Mouse (Mus musculus): Measurements from ENCODE around the gene AI661453. TPM values are rescaled to one million over a fixed set of nuclear protein-coding genes. Genes with fewer than 3 reads are reported as not detected.
"Not testable (repeated sequence)": the region's sequence is repeated elsewhere in the genome, so short reads cannot be mapped to it uniquely, and the experiment has no call there.

Gene AI661453
- 1 to 10 TPM in 2 of 4 experiments, under 1 TPM in 2; 0.83 to 1.2 (median 0.99) TPM for total RNA-seq (2022)

DNA sequence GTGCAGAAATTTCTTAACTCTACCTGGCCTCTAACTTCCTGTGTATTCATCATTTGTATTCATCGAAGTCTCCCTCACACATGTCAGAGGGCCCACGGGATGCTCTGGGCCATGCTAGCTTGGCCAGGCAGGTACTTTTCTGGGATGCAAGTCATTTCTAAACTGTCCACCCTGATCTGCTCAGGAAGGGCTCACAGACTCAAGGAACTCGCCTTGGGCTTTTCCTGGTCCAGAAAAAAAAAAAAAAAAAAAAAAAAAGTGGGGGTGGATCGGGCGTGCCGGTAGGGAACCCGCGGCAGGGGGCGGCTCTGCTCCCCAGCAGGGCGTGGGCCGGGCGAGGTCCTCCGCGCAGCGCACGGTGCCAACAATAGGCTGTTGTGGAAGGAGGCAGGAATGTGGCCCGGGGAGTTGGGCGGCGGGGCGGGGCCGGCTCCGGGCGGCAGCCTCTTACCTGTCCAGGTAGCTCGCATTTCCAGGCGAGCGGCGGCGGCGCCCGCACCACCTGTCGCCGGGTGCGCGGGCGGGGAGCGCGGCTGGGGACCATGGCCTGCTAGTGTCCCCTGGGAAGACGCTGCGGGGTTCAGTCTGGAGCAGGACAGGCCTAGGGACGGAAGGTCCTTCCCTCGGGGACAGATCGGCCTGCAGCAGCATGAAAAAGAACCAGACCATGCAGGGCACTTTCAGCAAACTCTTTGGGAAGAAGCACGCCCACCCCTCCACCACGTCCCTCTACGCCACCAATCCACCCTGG lies at the start of gene AI661453:
AI661453 (plus strand) TSS at position 460 of the 751 bp plus-strand sequence.
- no peak for DNase-seq

DNA sequence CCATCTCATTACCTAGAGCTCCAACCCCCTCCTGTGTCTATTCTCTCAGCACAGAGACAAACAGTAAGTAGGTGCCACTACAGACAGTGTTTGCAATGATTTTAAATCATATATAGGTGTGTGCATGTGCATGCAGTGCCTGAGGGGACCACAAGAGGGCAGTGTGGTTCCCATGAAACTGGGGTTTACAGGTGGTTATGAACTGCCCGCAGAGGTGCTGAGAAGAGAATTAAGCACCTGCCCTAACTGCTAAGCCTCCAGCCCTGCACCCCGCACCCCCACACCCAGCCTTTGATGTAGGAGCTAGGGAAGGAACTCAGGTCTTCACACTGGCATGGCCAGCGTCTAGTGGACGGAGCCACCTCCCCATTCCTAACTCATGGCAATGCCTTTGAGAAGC lies 49.8 kb upstream of the AI661453 start:
- DNase-seq: no peak

DNA sequence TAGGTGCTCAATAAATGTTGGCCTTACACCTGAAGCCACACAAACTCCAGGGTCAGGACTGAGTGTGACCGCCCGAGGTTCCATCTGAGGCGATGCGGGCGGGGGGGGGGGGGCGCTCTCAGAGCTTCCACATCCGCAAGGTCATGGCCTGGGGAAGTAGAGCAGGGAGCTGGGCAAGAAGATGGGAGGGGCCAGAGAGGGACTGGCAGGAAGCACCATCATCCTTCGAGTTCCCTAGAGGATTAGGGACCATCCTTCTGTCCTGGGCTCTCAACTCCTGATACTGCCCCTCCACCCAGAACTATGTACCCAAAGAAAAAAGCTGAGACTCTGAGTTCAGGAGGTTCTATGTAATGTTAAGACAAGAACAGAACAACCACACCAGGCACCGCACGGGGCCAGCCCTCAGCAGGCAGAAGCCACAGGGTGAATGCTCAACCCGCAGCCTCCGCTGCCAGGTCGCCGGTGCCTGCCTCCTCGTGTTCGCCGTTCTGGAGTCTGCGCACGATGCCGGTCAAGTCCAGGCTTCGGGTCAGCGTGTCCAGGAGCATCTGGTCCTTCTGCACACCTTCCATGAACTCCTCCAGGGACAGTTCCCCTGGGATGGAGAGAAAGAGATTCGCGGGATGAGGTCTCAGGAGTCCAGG lies 42.1 kb upstream of the AI661453 start:
- no peak for DNase-seq

DNA sequence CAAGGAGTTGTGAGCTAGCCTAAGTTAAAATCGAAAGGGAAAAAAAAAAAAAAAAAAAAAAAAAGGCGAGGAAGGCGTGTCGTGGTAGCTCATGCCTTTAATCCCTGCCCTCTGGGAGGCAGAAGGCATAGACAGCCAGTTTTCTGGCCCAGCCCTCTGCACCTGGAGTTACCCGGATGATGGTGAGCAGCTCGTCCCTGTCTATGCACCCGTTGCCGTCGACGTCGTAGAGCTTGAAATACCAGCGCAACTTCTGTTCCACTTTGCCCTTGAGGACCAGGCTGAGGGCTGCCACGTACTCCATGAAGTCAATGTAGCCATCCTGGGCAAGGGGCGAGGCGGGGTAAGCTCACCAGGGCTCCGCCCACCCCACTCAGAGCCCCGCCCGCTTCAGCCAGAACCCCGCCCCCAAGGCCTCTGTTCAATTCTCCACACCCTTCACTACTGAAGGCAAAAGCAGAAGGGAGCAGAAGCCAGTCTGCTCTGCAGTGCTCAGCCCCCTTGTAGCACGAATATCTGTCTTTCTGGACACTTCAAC lies 41.0 kb upstream of the AI661453 start:
- peak; percentile 64 for DNase-seq

DNA sequence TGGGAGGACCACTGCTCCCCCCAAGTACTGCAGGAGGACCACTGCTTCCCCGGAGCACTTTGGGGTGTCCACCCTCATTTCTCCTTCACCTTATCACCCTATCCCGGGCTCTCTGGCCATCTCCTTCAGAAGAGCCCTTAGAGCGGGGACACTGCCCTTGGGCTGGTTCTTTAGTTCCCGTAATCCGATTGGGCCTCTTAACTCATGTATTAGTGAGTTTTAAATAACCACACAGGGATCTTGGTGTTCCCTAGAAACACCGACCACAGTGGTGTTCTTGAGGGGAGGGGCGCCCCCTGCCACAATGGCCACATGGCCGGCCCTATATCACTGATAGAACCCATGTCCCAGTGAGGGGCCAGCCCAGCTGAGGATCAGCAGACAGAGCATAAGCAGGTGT lies 37.3 kb upstream of the AI661453 start:
- DNase-seq: no peak

DNA sequence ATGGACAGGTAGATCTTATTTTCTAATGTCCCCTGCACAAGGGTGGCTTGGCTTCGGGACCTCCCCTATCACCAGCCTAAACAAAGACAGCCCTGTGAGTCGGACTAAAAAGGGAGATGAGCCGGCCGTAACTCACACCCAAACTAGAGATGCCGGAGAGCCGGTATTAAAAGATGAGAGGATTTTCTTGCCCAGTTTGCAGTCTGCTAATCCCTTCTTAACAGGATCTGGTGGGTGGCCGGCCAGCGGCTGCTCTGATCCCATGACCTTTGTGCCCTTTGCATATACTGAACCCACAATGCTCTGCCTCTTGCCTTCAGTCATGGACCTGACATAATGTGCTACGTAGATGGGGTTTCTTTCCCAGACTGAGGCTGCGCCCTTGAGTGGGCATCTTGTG lies 36.0 kb upstream of the AI661453 start, which contains the start of gene Guca1a:
Guca1a (minus strand) TSS at position 134 of the 400 bp plus-strand sequence.
- DNase-seq: no peak

DNA sequence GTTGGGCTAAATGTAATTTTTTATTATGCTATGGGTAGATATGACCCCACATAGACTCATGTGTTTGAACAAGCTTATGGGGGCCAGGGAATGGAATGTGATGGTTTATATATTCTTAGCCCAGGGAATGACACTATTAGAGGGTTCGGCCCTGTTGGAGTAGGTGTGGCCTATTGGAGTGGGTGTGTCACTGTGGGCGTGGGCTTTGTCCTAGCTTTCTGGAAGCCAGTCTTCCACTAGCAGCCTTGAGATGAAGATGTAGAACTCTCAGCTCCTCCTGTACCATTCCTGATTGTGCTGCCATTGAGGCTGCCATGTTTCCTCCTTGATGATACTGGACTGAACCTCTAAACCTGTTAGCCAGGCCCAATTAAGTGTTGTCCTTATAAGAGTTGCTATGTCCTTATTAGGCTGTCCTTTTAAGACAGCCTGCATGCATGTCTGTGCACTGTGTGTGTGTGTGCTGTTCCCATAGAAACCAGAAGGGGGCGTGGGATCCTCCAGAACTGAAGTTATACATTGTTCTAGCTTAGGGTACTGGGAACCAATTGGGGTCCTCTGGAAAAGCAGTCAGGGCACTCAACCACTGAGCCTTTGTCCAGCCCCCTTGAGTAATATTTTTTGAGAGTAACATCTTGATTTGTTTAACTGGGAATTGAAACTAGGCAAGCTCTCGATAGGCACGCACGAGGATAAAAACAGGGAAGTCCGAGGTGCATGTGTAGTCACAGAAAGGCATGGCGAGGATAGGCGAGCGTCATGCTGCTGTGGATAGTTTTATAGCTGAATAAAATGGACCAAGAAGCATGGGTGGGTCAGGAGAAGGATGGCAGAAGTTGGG lies 28.5 kb upstream of the AI661453 start:
- DNase-seq: no peak

DNA sequence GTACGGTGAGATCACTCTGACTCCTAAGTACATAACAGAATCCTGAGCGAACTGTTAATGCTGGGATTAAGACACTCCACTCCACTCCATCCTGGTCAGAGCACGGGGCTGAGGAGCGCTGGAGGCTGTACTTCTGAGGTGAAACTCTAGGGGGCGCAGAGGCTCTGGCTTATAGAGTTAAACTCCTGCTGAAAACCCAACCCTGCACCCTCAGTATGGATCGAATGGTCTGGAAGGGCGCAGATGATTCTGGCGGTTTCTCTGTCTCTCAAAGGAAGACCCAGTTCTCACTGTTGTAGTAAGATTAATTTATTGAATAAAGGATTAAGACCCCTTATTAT lies 27.9 kb upstream of the AI661453 start:
- DNase-seq: peak; percentile 35

DNA sequence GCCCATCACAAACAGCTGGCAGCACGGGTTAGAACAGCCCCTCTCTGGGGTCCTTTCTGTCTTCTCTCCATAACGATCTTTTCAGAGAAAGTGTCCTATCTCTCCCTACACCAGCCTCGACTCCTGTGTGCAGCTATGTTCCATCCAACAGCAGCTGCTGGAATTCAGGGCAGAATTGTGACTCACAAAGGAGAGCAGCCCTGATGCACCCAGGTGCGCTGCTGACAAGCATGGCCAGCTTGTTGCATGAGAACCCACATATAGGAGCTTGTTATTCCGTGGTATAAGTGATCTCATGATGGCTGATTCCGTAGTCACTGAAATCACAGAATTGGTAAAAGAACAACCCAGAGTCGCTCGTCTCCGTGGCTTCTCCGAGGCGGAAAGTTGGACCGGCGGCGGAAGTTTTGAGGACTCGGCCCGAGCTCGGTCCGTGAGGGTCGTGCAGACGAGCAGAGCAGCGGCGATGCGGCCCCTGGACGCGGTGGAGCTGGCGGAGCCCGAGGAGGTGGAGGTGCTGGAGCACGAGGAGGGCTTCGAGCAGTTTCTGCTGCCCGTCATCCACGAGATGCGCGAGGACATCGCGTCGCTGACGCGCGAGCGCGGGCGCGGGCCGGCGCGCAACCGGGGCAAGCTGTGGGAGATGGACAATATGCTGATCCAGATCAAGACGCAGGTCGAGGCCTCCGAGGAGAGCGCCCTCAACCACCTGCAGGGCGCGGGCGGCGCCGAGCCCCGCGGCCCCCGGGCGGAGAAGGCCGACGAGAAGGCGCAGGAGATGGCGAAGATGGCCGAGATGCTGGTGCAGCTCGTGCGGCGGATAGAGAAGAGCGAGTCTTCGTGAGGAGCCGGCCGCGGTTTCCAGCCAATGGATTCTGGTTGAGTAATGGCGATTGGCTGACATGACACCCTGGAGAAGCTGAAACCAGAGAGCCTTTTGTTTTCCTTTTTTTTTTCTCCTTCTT lies 26.2 kb upstream of the AI661453 start:
- not testable (repeated sequence) for DNase-seq

DNA sequence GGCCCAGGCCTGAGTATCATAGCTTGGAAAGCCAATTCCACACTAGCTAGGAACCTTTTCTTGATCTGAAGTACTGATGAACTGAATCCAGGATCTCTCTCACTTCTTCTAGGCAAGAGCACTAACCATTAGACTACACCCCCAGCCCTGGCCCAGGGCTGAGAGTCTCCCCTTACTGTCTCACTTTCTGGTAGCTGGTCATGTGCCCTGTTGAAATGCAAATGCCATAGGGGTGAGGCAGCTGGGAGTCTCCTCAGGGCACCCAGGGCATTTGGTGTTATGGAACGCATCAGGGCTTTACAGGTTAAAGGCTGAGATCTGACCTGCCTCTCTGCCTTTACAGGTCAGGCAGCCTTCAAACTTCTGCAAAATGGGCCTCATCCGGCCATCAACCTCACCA lies 16.2 kb upstream of the AI661453 start:
- DNase-seq: no peak

DNA sequence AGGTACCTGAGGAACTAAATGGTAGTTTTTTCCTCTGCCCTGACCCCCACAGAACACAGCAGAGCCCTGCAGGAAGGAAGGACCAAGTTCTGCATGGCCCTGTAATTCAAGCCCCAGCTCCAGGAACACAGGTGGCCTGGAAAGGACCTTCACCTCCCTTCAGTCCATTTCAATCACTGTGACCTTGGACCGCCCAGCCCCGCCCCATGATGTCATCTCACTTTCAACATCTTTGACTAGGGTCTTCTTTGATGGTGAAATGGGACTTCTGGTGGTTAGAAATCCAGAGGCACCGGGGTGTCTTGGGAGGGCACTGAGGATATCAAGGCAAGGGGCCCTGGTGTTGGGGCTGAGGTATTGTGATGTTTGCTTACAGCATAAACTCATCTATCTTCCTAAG lies 14.8 kb upstream of the AI661453 start:
- no peak for DNase-seq

DNA sequence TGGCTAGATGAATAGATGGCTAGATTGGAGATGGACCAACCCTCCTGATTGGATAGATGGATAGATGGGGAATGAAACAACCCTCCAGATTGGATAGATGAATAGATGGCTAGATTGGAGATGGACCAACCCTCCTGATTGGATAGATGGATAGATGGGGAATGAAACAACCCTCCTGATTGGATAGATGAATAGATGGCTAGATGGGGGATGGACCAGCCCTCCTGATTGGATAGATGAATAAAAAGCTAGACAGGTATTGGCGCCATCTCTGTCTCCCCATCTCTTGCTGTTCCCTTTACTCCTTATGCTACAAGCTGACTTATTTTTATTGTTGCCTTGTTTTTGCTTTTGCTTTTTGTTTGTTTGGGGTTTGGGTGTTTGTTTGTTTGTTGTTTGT lies 13.8 kb upstream of the AI661453 start:
- not testable (repeated sequence) for DNase-seq

DNA sequence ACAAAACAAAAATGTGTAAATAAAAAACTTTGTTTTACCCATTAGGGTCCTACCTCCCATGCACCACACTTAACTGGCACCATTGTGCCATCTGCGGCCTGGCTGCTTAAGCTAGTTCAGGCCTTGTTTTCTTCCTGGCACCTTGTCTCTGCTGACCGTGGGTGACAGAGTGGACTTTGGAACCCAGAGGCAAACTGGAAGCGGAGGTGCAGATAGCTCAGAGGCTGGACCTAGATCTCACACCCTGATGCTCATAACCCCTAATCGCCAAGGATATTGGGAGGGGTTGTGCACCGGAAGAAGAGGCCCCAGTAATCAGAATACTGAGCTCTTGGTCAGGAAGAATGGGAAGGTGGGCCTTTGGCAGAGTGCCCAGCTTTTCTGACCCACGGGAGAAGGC lies 12.2 kb upstream of the AI661453 start:
- no peak for DNase-seq

DNA sequence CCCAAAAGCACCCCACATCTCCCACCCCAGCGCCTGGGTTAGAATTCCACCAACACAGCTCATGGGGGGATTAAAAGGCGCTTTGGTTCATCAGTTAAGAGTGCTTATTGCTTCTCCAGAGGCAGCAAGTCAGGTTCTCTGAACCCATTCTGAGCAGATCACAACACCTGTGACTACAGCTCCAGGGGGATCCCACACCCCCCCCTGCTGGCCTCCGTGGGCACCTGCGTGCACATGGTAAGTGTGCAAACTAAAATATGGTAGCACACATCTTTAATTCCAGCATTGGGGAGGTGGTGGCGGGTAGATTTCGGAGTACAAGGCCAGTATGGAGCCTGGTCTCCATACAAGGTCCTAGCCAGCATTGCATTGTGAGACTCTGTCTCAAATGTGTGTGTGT lies 9.1 kb upstream of the AI661453 start:
- DNase-seq: no peak

DNA sequence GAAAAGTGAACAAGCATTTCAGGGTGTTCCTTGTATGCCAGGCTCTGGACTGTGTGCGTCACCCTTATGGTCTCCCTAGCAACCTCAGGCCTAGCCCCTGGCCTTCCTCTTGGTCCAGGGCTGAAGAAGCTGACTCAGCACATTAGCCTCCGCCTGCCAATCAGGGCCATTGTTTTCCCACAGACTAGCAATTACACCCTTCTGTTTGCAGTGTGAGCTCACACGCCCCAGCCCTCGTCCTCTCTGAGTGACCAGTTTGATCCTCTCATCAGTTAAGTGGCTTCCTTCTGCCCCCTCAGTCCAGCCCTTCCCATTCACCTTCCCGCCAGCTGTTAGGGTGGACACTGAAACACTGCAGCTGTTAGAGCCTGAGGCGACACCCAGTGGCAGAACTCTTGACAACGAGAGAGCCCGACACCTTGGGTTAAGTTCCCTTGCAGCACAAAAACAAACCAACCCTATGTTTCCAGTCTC lies 7.5 kb upstream of the AI661453 start:
- DNase-seq: no peak

DNA sequence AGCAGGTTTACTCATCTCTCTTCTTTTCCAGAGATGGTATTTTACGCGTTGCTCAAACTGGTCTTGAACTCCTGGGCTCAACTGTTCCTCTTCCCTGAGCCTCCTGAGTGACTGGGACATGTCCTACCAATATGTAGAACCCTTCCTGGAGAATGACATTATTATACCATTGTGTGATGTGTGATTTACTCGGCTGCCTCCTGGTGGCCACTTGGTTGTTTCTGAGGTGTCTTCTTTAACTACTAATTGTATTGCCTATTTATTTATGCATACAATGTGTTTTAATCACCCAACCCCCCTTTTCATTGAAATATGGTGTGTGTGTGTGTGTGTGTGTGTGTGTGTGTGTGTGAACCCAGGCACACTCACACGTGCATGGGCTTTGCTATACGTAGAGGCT lies 5.6 kb upstream of the AI661453 start:
- DNase-seq: no peak

DNA sequence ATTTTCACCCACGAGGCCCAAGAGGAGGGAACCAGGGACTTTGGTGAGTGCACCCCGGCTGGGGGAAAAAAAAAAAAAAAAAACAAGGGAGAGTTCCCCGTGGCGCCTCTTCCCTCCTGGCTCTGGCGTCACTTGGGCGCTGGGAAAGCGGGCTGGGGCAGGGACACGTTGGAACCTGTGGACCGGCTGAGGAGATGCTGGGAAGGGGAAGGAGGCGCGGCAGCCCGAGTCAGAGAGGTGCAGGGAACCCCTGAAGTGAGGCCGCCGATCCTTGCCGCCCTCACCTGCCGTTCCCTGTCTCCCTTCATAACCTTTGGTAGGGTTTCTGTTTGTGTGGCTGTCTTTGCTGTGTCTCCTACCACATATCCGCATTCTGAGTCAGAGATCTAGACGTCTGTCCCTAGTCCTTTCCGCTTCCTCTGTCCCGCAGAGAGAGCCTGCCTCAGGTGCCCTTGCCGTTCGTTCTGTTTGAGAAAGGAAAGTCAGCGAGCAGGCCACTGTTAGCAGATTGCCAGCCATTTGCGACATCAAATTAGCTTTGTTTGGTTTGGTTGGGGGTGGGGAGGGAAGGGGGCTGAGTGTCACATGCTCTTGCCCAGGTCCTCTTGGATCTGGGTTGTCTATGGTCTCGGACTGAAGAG lies 612 bp downstream of the AI661453 start, which contains the start of gene 1700001C19Rik:
1700001C19Rik (minus strand) TSS at position 470 of the 641 bp plus-strand sequence.
- DNase-seq: no peak

DNA sequence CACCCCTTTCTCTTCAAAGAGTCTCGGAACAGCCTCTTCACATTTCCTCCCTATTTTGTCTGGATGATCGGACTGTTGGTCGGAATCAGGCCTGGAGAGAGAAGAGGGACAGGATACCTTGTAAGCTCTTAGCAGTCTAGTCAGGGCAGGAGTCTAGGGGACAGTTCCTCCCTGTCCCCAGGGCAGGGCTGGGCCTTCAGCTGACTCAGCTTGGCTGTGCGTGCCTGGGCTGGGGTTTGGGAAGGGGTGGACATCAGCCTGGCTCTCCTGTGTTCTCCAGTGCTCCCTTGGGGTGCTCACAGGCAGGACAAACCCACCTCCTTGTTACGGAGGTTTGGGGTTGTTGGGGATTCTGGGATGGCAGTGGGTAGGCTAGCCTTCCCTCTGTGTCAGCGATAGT lies 2.2 kb downstream of the AI661453 start:
- no peak for DNase-seq

DNA sequence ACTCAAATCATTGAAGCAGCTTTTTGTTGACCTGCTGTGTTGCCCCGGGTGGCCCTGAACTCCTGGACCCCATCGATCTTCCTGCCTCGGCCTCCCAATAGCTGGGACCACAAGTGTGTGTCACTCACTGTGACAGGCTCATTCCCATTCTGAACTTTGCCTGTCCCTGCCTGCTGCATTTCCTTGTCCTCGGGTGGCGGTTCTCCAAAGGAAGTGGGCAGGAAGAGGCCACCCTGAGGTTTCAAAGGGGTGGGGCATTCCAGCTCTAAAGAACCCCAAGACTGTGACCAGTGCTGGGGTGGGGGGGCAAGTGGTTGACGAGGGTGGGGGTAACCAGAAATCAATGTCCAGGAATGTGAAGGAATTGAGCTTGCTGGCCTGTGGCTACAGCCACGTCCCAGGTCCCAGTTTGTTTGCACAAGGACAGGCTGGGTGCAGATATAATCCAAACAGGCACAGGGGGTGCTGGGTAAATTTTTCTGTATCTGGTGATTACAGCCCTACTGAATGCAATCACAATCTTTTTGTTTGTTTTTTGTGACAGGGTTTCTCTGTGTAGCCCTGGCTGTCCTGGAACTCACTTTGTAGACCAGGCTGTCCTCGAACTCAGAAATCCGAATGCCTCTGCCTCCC lies 3.1 kb downstream of the AI661453 start:
- no peak for DNase-seq

DNA sequence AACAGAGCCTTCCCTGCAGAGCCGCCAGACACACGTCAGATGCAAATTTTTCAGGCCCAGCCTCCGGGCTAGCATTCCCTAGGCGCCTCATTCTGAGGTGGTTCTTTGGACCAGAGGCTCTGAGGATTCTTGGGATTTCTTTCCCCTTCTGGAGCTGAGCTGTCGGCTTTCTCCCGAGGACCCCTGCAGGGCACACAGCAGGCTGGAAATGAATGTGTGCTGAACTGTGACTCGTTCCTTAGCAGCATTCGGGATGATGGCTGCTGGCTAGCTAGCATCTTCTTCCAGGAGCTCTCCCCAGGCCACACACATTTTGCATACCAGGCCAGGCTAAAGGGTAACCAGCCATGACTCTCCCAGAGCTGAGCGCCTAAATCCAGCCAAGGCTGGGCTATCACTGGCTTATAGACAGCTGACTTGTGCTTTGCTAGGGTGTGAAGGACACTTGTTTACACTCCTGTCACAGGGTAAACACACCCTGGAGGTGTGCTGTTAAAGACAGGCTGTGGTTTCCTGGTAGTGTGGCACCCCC lies 4.0 kb downstream of the AI661453 start:
- no peak for DNase-seq

Data from adrenal gland, adult 8-10 months (tissue).